Mouse (Mus musculus): Measurements from ENCODE around the gene Rps6ka3. TPM values are rescaled to one million over a fixed set of nuclear protein-coding genes. Genes with fewer than 3 reads are reported as not detected.

Rps6ka3 gene
- polyA plus RNA-seq, 1 experiment = 23.2 TPM

GRCm38 (mm10) chrX:159254001-159254884 is 44.1 kb downstream of the Rps6ka3 start:
- TF ChIP-seq CTCF (IDR thresholded peaks at IDR 0.05; ENCODE audit: extremely low read depth, insufficient read depth, low read length) (no peak), POLR2A (IDR thresholded peaks at IDR 0.05; ENCODE audit: extremely low read depth, insufficient read depth, low read length) (no peak)
- Histone ChIP-seq H3K4me1 (ENCODE audit: control insufficient read depth, insufficient read depth, low read length) (no peaks in the 10 kb centered on the region), H3K4me3 (ENCODE audit: insufficient read depth, low read length) (peak overlapping the region; percentile 72), H3K27ac (ENCODE audit: insufficient read depth, low read length) (no peak overlapping the region)

- Histone ChIP-seq H3K4me1 (ENCODE audit: control insufficient read depth, insufficient read depth, low read length) (no peaks in the 10 kb centered on the region), H3K27ac (ENCODE audit: insufficient read depth, low read length) (peak overlapping the region; percentile 76), H3K4me3 (ENCODE audit: insufficient read depth, low read length) (peak overlapping the region; percentile 72)
- TF ChIP-seq CTCF (IDR thresholded peaks at IDR 0.05; ENCODE audit: extremely low read depth, insufficient read depth, low read length) = no peak
- TF ChIP-seq POLR2A (IDR thresholded peaks at IDR 0.05; ENCODE audit: extremely low read depth, insufficient read depth, low read length) = peak; percentile 47; the same call in 1 of the 2 replicates
Measured at GRCm38 (mm10) chrX:159255123-159255978, 45.2 kb downstream of the Rps6ka3 start.

GRCm38 (mm10) chrX:159256040-159256852 is 46.1 kb downstream of the Rps6ka3 start:
- peak overlapping the region; percentile 72 for H3K4me3 ChIP-seq (ENCODE audit: insufficient read depth, low read length)
- H3K4me1 ChIP-seq (ENCODE audit: control insufficient read depth, insufficient read depth, low read length) = no peaks in the 10 kb centered on the region
- peak overlapping the region; percentile 74 for H3K27ac ChIP-seq (ENCODE audit: insufficient read depth, low read length)
- TF ChIP-seq POLR2A (IDR thresholded peaks at IDR 0.05; ENCODE audit: extremely low read depth, insufficient read depth, low read length) = no peak
- TF ChIP-seq CTCF (IDR thresholded peaks at IDR 0.05; ENCODE audit: extremely low read depth, insufficient read depth, low read length) = no peak

GRCm38 (mm10) chrX:159256921-159257421 is 46.9 kb downstream of the Rps6ka3 start:
- Histone ChIP-seq H3K27ac (ENCODE audit: insufficient read depth, low read length) (peak overlapping the region; percentile 35; the same call in 1 of the 2 replicates), H3K4me1 (ENCODE audit: control insufficient read depth, insufficient read depth, low read length) (no peaks in the 10 kb centered on the region), H3K4me3 (ENCODE audit: insufficient read depth, low read length) (peak overlapping the region; percentile 72)
- TF ChIP-seq POLR2A (IDR thresholded peaks at IDR 0.05; ENCODE audit: extremely low read depth, insufficient read depth, low read length) (no peak), CTCF (IDR thresholded peaks at IDR 0.05; ENCODE audit: extremely low read depth, insufficient read depth, low read length) (no peak)

GRCm38 (mm10) chrX:159264681-159265080 is 54.6 kb downstream of the Rps6ka3 start:
- 0 out of 2 replicates have a peak, but pooled peaks have one; percentile 24 for TF ChIP-seq CTCF (IDR thresholded peaks at IDR 0.05; ENCODE audit: extremely low read depth, insufficient read depth, low read length)
- TF ChIP-seq POLR2A (IDR thresholded peaks at IDR 0.05; ENCODE audit: extremely low read depth, insufficient read depth, low read length) = no peak
- no peaks in the 10 kb centered on the region for H3K4me1 ChIP-seq (ENCODE audit: control insufficient read depth, insufficient read depth, low read length)
- no peak overlapping the region for H3K27ac ChIP-seq (ENCODE audit: insufficient read depth, low read length)
- no peak overlapping the region for H3K4me3 ChIP-seq (ENCODE audit: insufficient read depth, low read length)

- no peak overlapping the region for H3K4me3 ChIP-seq (ENCODE audit: insufficient read depth, low read length)
- no peak for TF ChIP-seq POLR2A (IDR thresholded peaks at IDR 0.05; ENCODE audit: extremely low read depth, insufficient read depth, low read length)
- 0 out of 2 replicates have a peak, but pooled peaks have one; percentile 18 for TF ChIP-seq CTCF (IDR thresholded peaks at IDR 0.05; ENCODE audit: extremely low read depth, insufficient read depth, low read length)
- no peaks in the 10 kb centered on the region for H3K4me1 ChIP-seq (ENCODE audit: control insufficient read depth, insufficient read depth, low read length)
- no peak overlapping the region for H3K27ac ChIP-seq (ENCODE audit: insufficient read depth, low read length)
Measured at GRCm38 (mm10) chrX:159269072-159269471, 59.0 kb downstream of the Rps6ka3 start.

GRCm38 (mm10) chrX:159286765-159287164 is 76.7 kb downstream of the Rps6ka3 start:
- no peak overlapping the region for H3K27ac ChIP-seq (ENCODE audit: insufficient read depth, low read length)
- no peaks in the 10 kb centered on the region for H3K4me1 ChIP-seq (ENCODE audit: control insufficient read depth, insufficient read depth, low read length)
- H3K4me3 ChIP-seq (ENCODE audit: insufficient read depth, low read length) = no peak overlapping the region
- no peak for TF ChIP-seq POLR2A (IDR thresholded peaks at IDR 0.05; ENCODE audit: extremely low read depth, insufficient read depth, low read length)
- no peak for TF ChIP-seq CTCF (IDR thresholded peaks at IDR 0.05; ENCODE audit: extremely low read depth, insufficient read depth, low read length)

GRCm38 (mm10) chrX:159295879-159296278 is 85.8 kb downstream of the Rps6ka3 start:
- no peak for TF ChIP-seq CTCF (IDR thresholded peaks at IDR 0.05; ENCODE audit: extremely low read depth, insufficient read depth, low read length)
- TF ChIP-seq POLR2A (IDR thresholded peaks at IDR 0.05; ENCODE audit: extremely low read depth, insufficient read depth, low read length) = no peak
- H3K4me3 ChIP-seq (ENCODE audit: insufficient read depth, low read length) = no peak overlapping the region
- H3K4me1 ChIP-seq (ENCODE audit: control insufficient read depth, insufficient read depth, low read length) = no peaks in the 10 kb centered on the region

More at GRCm38 (mm10) chrX:159295879-159296278, 85.8 kb downstream of the Rps6ka3 start:
- no peak overlapping the region for H3K27ac ChIP-seq (ENCODE audit: insufficient read depth, low read length)

All from cortical plate, adult 2 months (tissue).